Mouse (Mus musculus) brown adipose tissue, adult 24 weeks (tissue): ENCODE measurements around the gene Fgf12. TPM values are rescaled to one million over a fixed set of nuclear protein-coding genes. Genes with fewer than 3 reads are reported as not detected.

Experiments used
- H3K27ac ChIP-seq: fragments of 200-500 bp; replicated peaks from 2 replicates; pipeline ENCODE4 v1.5.1; 2012; ENCODE audit warnings: low read depth, mild to moderate bottlenecking, low read length
- H3K4me1 ChIP-seq: fragments of 200-500 bp; 2 replicates; pipeline ENCODE4 v1.6.1; 2012; ENCODE audit warnings: low read length, mixed read lengths; ENCODE audit not compliant: control insufficient read depth, insufficient read depth, insufficient read length
- H3K4me3 ChIP-seq: fragments of 200-500 bp; 2 replicates; pipeline ENCODE4 v1.5.1; 2012; ENCODE audit warnings: low read depth, mild to moderate bottlenecking, low read length, moderate library complexity; ENCODE audit not compliant: insufficient read depth
- polyA plus RNA-seq: library from polyadenylated mRNA; stranded (reverse); fragments of >200 nt; gene quantifications from 2 replicates; pipeline ENCODE4 v1.2.4, GENCODE M21; 2012; ENCODE audit not compliant: missing spikeins, insufficient read depth, insufficient read length

Gene Fgf12
- polyA plus RNA-seq, 1 experiment = not detected

DNA sequence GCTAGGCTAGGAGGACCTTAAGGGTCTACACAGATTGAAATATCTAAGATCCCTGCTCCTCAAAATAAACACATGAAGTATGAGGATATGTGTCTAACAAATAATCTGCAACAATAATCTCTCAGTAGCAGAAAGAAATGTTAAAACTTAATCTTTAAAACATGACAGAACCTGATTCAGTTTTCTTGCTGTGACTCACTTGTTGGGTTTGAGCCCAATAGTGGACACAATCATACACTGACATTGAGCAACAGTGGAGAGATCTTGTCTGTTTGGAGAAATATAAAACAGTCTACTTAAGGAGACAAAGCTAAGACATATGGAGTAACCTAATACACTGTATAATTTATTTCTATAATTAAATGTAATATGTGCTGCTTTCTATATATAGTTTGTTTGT is 379.6 kb downstream of the Fgf12 start:
- Histone ChIP-seq H3K27ac (no peak overlapping the region), H3K4me1 (no peaks in the 10 kb centered on the region), H3K4me3 (no peak overlapping the region)

DNA sequence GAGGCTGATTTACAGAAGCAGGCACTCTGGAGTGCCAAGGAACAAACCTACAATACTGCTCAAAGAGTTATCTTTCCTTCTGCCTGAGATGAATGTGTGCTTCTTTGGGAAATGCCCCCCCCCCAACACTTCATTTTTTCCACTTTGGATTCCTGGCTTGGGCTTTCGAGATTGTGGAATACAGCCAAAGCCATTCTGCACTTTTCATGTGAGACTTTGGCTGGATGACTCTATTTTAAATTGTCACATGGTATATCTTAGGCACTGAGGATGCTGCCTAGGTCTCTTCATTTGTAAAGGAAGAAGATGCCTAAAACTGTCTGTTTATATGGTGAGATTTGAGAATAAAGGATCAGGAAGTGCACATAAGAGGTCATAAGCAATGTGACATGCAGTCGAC is 402.2 kb downstream of the Fgf12 start:
- Histone ChIP-seq H3K4me3 (no peak overlapping the region), H3K4me1 (no peaks in the 10 kb centered on the region), H3K27ac (no peak overlapping the region)

DNA sequence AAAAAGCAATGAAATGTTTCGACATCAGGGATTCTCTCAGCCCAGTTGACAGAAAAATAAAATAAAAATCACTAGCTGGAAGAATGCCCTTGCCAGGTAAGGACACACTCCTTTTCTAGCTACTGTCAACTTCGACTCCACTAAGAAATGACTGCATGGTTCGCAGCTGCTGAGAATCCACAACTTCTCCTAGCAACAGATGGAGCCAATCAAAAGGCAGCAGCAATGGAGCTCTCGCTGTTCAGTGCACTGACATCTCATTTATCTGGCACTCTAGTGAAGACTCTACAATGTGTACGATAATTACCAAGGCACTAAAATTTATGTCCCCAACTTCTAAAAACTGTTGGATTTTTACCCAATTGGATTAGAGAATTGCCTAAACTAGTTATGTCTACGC is 407.5 kb downstream of the Fgf12 start:
- Histone ChIP-seq H3K4me3 (no peak overlapping the region), H3K4me1 (no peaks in the 10 kb centered on the region), H3K27ac (no peak overlapping the region)

DNA sequence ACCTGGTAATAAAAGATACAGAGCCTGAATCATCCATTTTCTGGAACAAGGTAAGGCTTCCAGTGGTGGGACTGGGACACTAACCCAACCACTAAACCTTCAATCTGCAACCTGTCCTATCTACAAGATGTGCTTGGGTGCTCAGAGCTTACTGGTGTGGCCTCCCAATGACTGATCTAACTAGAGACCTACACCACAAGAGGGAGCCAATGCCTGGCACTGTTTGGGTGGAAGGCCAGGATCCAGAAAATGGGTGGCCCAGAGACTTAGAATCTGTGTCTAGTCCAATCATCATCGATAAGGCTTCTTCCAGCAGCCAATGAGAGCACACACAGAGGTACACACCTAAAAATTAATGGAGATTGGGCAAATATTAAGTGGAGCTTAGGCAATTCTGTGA is 414.9 kb downstream of the Fgf12 start:
- Histone ChIP-seq H3K4me3 (no peak overlapping the region), H3K4me1 (no peaks in the 10 kb centered on the region), H3K27ac (no peak overlapping the region)

DNA sequence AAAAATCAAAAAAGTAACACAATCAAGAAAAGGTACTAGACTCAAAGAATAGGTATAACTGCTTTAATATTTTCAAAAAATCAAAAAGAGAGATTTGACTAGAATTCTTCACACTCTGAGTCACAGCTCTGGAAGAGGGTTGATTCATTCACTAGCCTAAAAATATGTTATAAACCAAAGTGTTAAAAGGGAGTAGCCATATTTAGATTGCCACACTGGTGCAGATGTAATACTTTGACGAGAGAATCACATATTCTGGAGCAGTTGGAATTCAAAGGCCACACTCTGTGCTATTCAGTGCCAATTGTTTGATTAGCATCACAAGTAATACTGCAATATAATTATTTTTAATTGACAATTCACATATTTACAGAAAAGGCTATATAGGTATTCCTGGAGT is 416.2 kb downstream of the Fgf12 start:
- no peak overlapping the region for H3K4me3 ChIP-seq
- no peak overlapping the region for H3K27ac ChIP-seq
- H3K4me1 ChIP-seq = no peaks in the 10 kb centered on the region

DNA sequence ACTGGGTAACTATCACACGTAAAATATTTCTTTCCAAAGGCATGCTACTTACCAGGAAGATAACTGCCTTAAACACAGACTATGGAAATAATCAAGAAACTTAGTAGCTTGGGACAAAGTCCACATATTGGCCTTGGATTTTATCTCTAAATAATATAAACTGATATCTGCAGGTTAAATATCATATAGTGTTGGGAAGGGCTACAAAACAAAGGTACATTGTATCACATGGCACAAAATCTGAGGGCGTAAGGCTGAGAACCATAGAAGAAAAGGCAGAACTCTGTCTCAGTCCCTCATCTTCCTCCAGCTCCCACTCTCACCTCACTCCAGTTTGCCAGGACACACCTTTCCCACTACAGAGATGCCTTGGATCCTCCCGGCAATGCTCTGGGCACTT is 417.8 kb downstream of the Fgf12 start:
- Histone ChIP-seq H3K4me3 (no peak overlapping the region), H3K27ac (no peak overlapping the region), H3K4me1 (no peaks in the 10 kb centered on the region)

DNA sequence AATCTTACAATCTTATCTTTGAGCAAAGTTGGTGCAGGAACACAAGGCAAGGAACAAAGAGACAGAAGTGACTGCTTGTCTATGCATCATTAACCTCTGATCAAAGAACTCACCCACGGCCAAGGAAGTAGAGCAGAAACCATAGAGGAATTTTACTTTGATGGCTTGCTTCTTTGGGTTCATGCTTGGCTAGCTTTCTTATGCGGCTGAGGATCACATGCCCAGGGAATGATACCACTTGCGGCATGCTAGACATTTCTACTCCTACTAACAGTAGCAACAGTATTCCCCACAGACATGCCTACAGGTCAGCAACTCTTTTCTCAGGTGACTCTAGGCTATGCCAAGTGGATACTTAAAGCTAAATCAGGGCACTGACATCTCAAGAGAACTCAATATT is 429.3 kb downstream of the Fgf12 start:
- Histone ChIP-seq H3K27ac (no peak overlapping the region), H3K4me3 (no peak overlapping the region)

DNA sequence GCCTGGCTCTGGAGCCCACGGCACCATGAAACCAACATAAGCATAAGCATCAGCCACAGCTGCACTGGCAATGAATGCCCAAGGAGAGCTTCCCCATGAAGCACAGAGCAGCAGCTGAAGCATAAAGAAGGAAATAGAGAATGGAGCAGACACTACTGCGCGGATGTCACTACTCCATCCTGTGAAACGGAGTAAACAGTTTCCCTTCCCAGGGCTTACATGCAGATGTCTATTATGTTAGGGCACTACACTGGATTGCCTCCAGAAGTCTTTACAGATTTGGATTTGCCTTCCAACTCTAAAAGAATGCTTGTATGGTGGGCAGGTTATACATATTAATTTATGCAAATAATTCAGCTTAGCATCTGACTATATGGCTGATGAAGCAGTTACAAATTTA is 441.2 kb downstream of the Fgf12 start:
- no peak overlapping the region for H3K4me3 ChIP-seq
- no peaks in the 10 kb centered on the region for H3K4me1 ChIP-seq
- no peak overlapping the region for H3K27ac ChIP-seq

More for the DNA sequence above, 429.3 kb downstream of the Fgf12 start:
- H3K4me1 ChIP-seq = no peaks in the 10 kb centered on the region

DNA sequence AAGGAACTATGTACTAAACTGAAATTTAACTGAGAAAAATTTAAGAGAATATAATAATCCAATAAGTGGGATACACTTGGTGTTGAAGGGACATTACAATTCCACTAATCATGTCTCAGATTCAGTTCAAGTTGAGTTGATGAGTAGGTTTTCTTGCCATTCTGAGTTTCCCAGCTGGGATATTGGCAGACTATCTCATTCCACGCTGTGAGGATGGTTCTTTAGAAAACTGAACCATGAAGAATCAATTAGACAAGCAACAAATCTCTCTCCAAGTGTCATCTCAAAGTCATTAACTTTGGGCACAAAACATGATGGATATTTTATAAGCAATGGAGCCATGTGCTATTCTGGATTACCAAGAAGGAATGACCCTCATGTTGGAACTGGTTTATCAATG is 449.0 kb downstream of the Fgf12 start:
- H3K27ac ChIP-seq = no peak overlapping the region
- no peak overlapping the region for H3K4me3 ChIP-seq
- no peaks in the 10 kb centered on the region for H3K4me1 ChIP-seq

DNA sequence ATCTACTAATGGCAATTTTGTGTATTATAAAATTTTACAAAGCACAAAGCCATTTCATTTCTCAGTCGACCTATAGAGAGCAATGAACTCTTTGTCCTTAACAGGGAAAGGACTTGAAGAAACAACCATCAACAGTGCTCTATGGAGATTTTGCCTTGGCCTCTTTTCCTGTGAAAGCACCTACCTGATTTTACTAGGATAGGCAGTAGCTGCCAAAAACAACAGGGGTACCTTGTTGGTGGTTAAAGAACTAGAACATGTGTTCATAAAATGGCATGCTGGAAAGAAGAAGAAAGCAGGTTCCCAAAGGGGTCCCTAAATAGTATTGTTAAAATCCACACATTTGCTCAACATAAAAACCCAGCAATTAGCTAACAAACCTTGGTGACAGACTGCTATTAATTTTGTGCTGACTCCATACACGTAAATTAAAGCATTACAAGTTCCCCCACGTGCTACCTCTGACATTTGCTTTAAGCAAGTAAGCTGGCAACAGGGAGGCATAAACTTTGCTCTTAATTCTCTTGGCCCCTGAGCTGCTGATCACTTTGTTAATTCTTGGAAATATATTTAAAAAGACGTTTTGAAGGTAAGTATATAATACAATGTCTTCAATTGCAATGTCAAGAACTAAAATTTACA is 463.1 kb downstream of the Fgf12 start:
- no peak overlapping the region for H3K27ac ChIP-seq
- no peak overlapping the region for H3K4me3 ChIP-seq
- no peaks in the 10 kb centered on the region for H3K4me1 ChIP-seq

DNA sequence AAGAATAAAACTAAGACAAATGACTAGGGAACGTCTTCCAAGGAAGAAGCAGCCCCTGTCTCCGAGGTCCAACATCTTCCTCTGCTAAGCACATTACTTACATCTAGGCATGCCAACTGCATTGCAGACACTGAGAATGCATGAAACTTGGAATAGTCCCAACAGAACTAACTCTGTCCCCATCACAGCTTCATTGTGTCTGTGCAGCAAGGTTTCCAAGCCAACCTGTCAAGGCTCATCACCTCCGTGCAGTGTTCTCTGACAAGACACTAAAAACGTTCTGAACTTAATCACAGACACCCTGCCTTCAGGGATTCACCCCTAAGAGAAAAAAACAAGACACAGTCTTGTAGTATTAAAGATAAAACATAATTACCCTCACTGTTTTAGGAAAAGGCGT is 495.0 kb downstream of the Fgf12 start:
- no peaks in the 10 kb centered on the region for H3K4me1 ChIP-seq
- H3K4me3 ChIP-seq = no peak overlapping the region

DNA sequence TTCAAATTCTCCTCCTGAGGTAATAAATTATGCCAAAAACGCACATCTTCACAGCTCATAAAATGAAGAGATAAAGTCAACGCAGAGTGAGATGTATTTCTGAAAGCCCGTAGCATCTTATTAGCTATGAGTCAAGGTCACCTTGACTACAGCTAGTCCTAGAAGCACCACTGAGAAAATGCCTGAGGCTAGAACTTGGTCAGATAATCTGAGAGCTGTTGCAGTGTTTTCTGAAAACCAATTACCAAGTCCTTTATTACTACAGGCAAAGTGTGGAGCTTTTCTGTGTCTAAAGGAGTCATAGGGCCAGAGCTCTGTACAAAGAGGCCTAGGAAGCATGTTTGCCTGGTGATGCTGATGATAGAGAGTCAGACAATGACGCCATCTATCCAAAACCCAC is 498.6 kb downstream of the Fgf12 start:
- no peaks in the 10 kb centered on the region for H3K4me1 ChIP-seq
- no peak overlapping the region for H3K4me3 ChIP-seq
- H3K27ac ChIP-seq = no peak overlapping the region

More for the DNA sequence above, 495.0 kb downstream of the Fgf12 start:
- no peak overlapping the region for H3K27ac ChIP-seq

DNA sequence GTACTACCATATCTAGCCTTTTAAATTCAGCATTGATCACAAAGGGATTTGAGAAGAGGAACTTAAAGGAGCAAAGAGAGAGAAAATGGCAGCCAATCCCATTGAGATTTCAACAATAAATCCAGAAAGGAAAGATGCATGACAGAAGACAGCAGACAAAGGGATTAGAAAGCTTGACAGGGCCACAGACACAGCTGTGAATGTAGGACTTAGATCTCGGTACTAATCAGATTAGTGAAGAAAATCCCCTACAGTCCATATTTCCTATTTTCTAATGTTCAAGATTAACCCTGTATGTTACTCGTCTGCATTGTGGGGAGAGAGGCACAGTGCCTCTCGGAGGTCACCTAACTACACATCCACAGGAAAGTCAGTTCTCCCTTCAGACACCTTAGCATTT is 500.9 kb downstream of the Fgf12 start:
- Histone ChIP-seq H3K27ac (no peak overlapping the region), H3K4me3 (no peak overlapping the region), H3K4me1 (no peaks in the 10 kb centered on the region)

DNA sequence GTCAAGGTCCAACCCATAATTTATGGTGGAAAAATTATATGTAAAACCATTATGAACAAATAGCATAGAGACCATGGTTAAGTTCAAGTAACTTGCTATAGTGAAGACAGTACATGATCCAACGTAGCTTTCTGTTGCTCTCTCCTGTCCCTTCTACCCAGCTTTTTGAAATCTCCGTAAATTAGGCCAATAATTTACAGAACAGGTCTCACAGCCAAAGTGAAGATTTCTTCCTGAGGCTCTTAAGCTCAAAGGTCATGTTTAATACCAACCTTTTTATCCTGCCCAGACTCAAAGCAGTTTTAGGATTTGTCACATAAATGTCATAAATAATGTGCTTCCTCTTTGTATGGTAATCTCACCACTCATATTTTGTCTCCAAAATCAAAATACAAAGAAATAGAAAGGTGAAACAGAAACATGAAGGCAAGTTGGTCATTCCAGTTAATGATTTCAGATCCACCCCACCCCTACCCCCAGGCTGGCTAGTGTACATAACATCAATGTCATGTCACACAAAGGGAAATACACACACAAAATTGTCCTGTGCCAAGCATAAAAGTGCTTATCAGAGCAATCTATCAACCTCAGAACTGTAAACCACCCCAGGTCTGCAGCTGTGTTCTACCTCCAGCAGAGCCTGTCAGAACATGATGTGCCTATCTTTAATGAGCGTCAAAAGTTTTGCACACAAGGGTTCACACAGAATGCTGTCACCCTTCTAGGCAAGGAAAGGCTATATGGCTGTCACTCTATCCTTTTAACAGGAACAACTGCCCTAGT is 509.8 kb downstream of the Fgf12 start:
- Histone ChIP-seq H3K4me3 (no peak overlapping the region), H3K27ac (no peak overlapping the region)

DNA sequence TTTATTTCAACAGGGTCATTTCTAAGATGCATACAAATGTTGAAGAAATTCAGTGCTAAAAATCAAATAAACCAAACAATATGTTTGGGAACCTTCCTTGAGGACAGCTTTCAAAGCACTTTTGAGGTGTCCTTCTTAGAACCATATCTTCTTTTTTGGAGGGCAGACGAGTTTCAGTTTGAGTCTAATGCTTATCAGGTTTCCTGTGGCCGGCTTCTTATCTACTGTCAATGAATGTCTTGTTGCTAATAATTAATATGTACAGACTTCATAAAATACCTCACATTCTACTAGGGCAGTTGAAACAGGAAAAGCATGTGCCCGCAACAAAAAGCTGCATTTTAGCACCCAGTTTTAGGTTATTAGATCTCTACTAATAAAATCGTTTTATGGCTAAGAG is 513.5 kb downstream of the Fgf12 start:
- Histone ChIP-seq H3K27ac (no peak overlapping the region), H3K4me3 (no peak overlapping the region), H3K4me1 (no peaks in the 10 kb centered on the region)

More for the DNA sequence above, 509.8 kb downstream of the Fgf12 start:
- H3K4me1 ChIP-seq = no peaks in the 10 kb centered on the region
